Mouse (Mus musculus): ENCODE data around the gene Ptpdc1. TPM values are rescaled to one million over a fixed set of nuclear protein-coding genes. Genes with fewer than 3 reads are reported as not detected.

Ptpdc1 gene
- total RNA-seq (2022), result 1 to 10 TPM; 2.6 to 3.4 (median 3.0) TPM

- peak; percentile 95 to 97 for DNase-seq (ENCODE audit: low spot score in 2 of 2)
Measured at GRCm38 (mm10) chr13:48625433-48626184, at the start of gene Ptpdc1. Gene Ptpdc1, minus strand, starts transcription at chr13:48625664.

GRCm38 (mm10) chr13:48674609-48675008 lies 49.1 kb upstream of the Ptpdc1 start:
- no peak for DNase-seq (ENCODE audit: low spot score in 2 of 2)

DNA sequence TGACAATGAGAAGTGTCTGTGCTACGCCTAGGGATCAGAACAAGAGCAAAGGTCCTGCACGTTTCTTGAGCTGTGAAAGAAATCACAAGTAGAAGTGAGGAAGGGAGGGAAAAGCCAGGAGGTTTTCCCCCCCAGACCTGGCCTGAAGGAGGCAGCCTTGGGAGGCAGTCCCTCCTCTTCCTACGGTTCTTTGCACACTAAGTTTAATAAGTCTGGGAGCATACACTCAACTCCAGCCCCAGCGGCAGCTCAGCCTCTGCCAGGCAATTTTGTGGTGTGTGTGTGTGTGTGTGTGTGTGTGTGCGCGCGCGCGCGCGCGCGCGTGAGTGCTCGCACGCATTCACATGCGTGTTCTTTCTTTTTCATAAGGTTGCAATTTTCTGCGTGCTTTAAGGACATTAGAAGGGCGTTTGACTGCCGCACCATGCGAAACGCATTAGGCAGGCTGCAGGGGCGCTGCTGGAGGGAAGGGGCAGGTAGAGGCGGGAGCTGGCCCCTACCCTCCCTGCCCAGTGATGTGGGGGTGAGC lies 46.9 kb upstream of the Ptpdc1 start:
- DNase-seq (ENCODE audit: low spot score in 2 of 2), result no peak

GRCm38 (mm10) chr13:48668976-48669534 lies 43.6 kb upstream of the Ptpdc1 start:
- DNase-seq (ENCODE audit: low spot score in 2 of 2), result no peak

- no peak for DNase-seq (ENCODE audit: low spot score in 2 of 2)
Measured at GRCm38 (mm10) chr13:48668091-48668975, 42.9 kb upstream of the Ptpdc1 start.

DNA sequence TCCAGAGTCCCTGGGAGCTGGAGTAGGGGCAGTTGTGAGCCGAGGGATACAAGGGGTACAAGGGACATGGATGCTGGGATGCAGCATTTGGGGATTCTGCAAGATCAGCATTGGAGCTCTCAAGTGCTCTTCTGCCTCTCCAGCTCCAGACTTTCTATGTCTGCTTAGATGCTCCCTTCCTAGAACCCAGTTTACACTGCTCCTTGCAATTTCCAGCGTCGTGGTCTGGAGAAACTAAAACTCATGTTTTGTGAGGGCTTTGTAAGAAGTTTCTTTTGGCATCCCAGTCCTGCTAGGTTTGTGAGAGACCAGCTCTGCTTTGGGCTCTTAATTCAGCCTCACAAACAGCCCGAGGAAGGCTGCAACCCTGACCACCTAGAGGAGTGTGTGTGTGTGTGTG lies 42.0 kb upstream of the Ptpdc1 start:
- DNase-seq (ENCODE audit: low spot score in 2 of 2), result no peak

DNA sequence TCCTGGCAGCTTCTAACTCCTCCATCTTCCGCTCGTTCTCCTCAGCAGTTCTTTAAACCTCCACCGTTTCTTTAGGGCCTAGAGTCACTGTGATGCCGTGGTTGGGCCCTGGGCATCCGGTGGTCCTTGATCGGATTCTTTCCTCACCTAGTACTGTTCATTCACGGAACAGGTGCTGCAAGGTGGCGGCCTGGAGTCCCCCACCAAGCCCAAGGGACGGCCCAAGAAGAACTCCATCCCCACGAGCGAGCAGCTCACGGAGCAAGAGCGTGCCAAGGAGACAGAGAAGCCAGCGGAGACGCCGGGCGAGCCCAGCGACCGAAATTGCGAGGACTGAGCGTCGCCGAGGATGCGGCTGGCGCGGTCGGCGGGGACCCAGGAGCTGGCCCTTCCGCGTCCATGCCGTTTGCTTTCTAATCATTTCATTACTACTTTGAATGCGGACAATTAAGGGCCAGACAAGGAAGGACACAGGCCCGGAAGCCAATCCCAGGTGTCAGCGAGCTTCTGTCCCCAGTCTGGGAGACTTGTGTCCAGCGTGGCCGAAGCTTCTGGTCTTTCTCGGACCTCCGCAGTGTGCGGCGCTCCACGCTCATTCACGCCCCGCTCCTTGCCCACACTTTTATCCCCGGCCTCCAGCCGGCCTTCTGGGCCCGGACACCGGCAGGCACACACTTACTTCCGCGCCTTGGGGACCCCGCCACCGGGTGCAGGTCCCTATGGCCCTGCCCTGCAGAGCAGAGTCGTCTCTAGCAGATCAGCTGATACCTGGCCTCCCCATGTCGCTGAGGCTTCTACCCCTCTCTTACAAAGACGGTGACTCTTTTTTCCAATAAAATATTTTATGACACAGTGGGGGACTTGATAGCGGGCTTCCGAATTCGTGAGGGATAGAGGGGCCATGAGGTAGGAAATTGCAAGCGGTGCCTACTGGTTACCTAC lies 40.5 kb upstream of the Ptpdc1 start:
- DNase-seq (ENCODE audit: low spot score in 2 of 2), result no peak

- DNase-seq (ENCODE audit: low spot score in 2 of 2), result no peak
Measured at GRCm38 (mm10) chr13:48664916-48665655, 39.6 kb upstream of the Ptpdc1 start.

DNA sequence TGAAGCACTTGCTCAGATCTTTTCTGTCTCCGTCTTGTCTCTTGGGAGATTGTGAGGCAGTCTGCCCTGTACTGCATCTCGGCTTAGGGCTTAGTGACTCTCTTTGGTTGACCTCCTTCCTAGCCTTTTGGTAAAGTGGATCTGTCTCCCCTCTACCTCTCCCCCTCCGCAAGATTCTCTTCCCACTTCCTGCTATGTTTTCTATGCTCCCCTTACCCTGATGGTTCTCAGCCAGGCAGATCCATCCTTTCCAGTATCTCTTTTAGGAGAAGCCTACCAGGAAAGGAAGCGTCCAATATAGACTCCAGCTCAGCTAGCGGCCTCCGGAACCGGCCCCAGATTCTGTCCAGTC lies 38.5 kb upstream of the Ptpdc1 start:
- no peak for DNase-seq (ENCODE audit: low spot score in 2 of 2)

DNA sequence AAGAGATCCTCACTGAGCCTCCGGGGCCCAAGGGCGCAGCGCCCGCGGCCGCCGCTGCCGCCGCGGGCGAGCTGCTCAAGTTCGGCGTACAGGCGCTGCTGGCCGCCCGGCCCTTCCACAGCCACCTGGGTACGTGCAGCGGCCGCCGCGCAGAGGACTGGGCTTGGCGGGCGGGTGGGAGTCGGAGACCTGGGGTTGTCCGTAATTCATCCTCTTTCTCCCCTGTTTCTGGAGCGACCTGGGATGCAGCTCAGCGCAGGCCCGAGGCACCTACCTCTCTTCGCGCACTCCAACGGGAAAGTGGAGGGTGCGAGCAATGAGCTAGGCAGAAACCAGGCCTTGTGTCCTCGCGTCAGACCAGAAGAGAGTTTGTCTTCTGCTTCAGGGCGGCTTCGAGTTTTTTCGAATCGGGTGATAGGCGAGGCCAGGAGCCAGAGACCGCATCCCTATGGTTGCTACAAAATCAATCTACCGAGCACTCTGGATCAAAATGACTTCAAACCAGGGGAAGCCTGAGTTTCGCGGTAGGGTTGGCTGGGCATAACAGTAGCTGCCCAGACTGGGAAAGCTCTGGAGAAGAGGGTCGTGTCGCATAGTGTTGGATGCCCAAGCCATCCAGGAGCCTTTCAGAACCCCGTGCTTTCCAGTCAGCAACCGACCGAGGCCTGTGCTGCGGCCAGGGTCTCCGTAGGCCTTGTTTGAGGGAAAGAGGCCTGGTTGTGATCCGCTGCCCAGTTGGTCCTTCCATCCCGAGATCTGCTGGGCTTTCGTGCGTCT lies 37.9 kb upstream of the Ptpdc1 start:
- no peak for DNase-seq (ENCODE audit: low spot score in 2 of 2)

DNA sequence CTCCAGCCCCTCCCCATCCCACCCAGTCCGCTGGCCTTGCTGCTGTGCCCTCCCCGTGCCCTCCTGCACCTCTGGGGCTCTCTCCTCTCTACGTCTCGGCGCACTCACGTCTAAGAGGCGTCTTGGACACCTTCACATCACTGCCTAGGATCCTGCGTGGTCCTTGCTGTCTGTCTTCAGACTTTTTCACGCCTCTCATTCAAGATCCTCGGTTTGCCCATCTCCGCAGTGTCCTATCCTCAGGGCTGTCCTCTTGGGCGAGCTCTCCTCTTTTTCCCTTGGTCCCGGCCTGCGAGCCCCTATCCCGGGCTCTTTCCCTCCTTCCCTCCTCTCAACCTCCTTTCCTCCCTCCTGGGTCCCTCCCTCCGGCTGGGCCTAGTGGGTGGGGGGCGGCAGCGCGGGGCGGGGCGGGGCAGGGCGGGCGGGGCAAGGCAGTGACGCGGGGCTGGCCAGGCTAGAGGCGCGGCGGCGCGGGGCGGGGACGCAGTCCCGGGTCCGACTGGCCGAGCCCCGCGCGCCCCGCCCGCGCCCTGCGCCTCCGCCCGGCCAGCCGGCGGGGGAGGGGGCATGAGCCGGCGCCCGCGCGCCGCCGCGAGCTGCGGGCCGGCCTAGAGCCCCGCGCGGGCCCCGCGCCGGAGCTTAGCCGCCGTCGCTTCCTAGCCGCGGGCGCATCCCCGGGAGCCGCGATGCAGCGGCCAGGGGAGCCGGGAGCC lies 37.1 kb upstream of the Ptpdc1 start, which contains the start of gene Barx1:
Gene Barx1 (plus strand): TSS at position 568 of the 713 bp plus-strand sequence.
- DNase-seq (ENCODE audit: low spot score in 2 of 2), result no peak

DNA sequence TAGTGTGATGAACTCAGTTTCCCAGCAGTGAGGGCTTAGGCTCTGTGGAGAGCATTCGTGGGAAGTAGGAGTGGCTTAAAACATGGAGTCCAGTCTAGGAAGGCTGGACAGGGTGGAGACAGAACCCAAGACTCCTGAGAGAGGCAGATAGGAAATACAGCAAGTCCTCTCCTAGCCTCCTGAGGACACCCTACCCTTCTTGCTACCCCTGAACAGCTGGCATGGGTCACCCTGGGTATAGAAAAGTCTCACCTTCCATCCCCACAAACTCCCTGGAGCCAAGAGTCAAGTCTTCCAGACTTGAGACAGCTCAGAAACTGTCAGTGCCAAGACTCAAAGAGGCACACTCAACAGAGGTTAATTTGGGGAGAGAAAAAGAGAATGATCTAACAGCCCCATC lies 36.1 kb upstream of the Ptpdc1 start:
- no peak for DNase-seq (ENCODE audit: low spot score in 2 of 2)

DNA sequence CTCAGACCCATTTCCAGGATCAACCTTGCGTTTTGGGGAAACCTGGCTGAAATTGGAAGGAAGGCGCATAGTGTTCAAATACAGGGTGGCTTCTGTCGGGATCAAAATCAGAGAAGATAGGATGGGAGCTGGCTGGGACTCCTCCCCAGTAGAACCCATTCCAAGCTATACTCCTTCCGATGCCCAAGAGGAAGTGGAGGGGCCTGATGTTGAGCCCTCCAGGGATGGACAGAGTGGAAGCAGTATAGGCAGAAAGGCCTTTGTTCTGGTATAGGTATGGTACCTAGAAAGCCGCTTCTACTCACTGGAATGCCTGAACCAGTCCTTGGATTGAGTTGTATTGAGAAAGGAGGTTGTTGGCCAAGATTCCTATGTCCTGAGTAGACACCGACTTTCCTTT lies 35.3 kb upstream of the Ptpdc1 start:
- no peak for DNase-seq (ENCODE audit: low spot score in 2 of 2)

- DNase-seq (ENCODE audit: low spot score in 2 of 2), result no peak
Measured at GRCm38 (mm10) chr13:48660221-48660734, 34.8 kb upstream of the Ptpdc1 start.

GRCm38 (mm10) chr13:48659254-48660220 lies 34.1 kb upstream of the Ptpdc1 start:
- DNase-seq (ENCODE audit: low spot score in 2 of 2), result no peak

- no peak for DNase-seq (ENCODE audit: low spot score in 2 of 2)
Measured at GRCm38 (mm10) chr13:48658588-48659253, 33.3 kb upstream of the Ptpdc1 start.

- no peak for DNase-seq (ENCODE audit: low spot score in 2 of 2)
Measured at GRCm38 (mm10) chr13:48657791-48658190, 32.3 kb upstream of the Ptpdc1 start.

Measured in gastrocnemius, adult 8-10 months (tissue).